In genomic region chr2:153860715-153861114, GRCm38 (mm10) we compare ENCODE assay signal across 24 mouse cellular contexts. TPM values are rescaled to one million over a fixed set of nuclear protein-coding genes. Genes with fewer than 3 reads are reported as not detected.
DNase-seq lines count a peak whose midpoint lies in the region; ATAC-seq and TF ChIP-seq lines count a peak whose summit lies in the region.
"Had no signal": no experiment of that assay in that cellular context is flagged by ENCODE, and none has a peak within 500 bp of the region (broad histone marks: within the 10 kb centered on the region; RNA-seq: fewer than 3 reads in every experiment).

No protein-coding gene starts in this region.

- peak; percentile 55 for DNase-seq in heart, adult 11 months
- DNase-seq in heart, postnatal 10 days = no peak
- peak; percentile 13 for DNase-seq in lung, embryonic 14.5 days
- DNase-seq in lung, postnatal 14 days = no peak
- DNase-seq in natural killer cell, adult 2 months (ENCODE audit: low spot score in 2 of 2) = no peak
- DNase-seq: adrenal gland, adult 2 months; adrenal gland, postnatal 36 days; cerebellum, adult 11 months; embryo, embryonic 11 days; gastrocnemius, adult 2 months; gastrocnemius, postnatal 25 days had no signal

- H3K36me3 ChIP-seq in lung, embryonic 14.5 days (ENCODE audit: insufficient read depth) = no peaks in the 10 kb centered on the region
- no peaks in the 10 kb centered on the region for H3K36me3 ChIP-seq in limb, embryonic 15.5 days
- H3K36me3 ChIP-seq: embryonic facial prominence, embryonic 12.5 days; hindbrain, embryonic 12.5 days had no signal

- ATAC-seq in lung, embryonic 14.5 days (ENCODE audit: insufficient read depth) = no peak
- 0 out of 2 replicates have a peak, but pooled peaks have one; percentile 41 for ATAC-seq in limb, embryonic 15.5 days (ENCODE audit: insufficient number of reproducible peaks, low FRiP score, low TSS enrichment, low read depth)
- ATAC-seq: forebrain, embryonic 13.5 days; hindbrain, embryonic 16.5 days; inflammation-experienced regulatory T-cells, adult 6 months; intestine, postnatal 0 days had no signal

- 25% methylated on average over 3 of the region's 3 CpGs for WGBS in lung, embryonic 14.5 days
- WGBS in limb, embryonic 15.5 days = 50% methylated on average over 3 of the region's 3 CpGs

- H3K9ac ChIP-seq in lung, embryonic 14.5 days = no peak overlapping the region
- H3K9ac ChIP-seq in limb, embryonic 15.5 days = no peak overlapping the region
- H3K9ac ChIP-seq: embryonic facial prominence, embryonic 12.5 days; forebrain, embryonic 13.5 days; hindbrain, embryonic 12.5 days had no signal

- H3K4me3 ChIP-seq in lung, embryonic 14.5 days (ENCODE audit: low read depth, low read length) = no peak overlapping the region
- no peak overlapping the region for H3K4me3 ChIP-seq in limb, embryonic 15.5 days
- H3K4me3 ChIP-seq: embryonic facial prominence, embryonic 12.5 days; forebrain, embryonic 13.5 days; gastrocnemius, adult 2 months; hindbrain, embryonic 12.5 days had no signal

- H3K9me3 ChIP-seq in lung, embryonic 14.5 days (ENCODE audit: low read depth, low read length) = no peaks in the 10 kb centered on the region
- no peaks in the 10 kb centered on the region for H3K9me3 ChIP-seq in limb, embryonic 15.5 days
- H3K9me3 ChIP-seq: embryonic facial prominence, embryonic 12.5 days; forebrain, embryonic 13.5 days; hindbrain, embryonic 12.5 days had no signal

- no peak overlapping the region for H3K27ac ChIP-seq in lung, embryonic 14.5 days (ENCODE audit: low read depth)
- no peak overlapping the region for H3K27ac ChIP-seq in limb, embryonic 15.5 days
- H3K27ac ChIP-seq: embryonic facial prominence, embryonic 12.5 days; forebrain, embryonic 13.5 days; gastrocnemius, adult 2 months; hindbrain, embryonic 12.5 days had no signal

- TF ChIP-seq CTCF in lung, embryonic 14.5 days (IDR thresholded peaks at IDR 0.05; ENCODE audit: low read depth) = no peak

- H3K4me1 ChIP-seq in lung, embryonic 14.5 days (ENCODE audit: insufficient read depth) = no peaks in the 10 kb centered on the region
- H3K4me1 ChIP-seq in limb, embryonic 15.5 days = 0 out of 2 replicates have a peak, but pooled peaks cover 4% of the 10 kb centered on the region
- H3K4me1 ChIP-seq: embryonic facial prominence, embryonic 12.5 days; forebrain, embryonic 13.5 days; hindbrain, embryonic 12.5 days had no signal

- no peak overlapping the region for H3K4me2 ChIP-seq in lung, embryonic 14.5 days
- H3K4me2 ChIP-seq in limb, embryonic 15.5 days = no peak overlapping the region
- H3K4me2 ChIP-seq: embryonic facial prominence, embryonic 12.5 days; forebrain, embryonic 13.5 days; hindbrain, embryonic 12.5 days had no signal

- H3K27me3 ChIP-seq in lung, embryonic 14.5 days (ENCODE audit: insufficient read depth, low read length) = no peaks in the 10 kb centered on the region
- H3K27me3 ChIP-seq in limb, embryonic 15.5 days = no peaks in the 10 kb centered on the region
- H3K27me3 ChIP-seq: embryonic facial prominence, embryonic 12.5 days; forebrain, embryonic 13.5 days; hindbrain, embryonic 12.5 days had no signal

- intact Hi-C loops in heart, postnatal 10 days (cut with DNase I) = no loop called here

RNA-seq across cellular contexts. Expression of gene Sun5, which starts 10.2 kb away (rescaled TPM):
- total RNA-seq in heart, postnatal 10 days (2021) = not detected
- polyA plus RNA-seq in lung, embryonic 14.5 days (2014; fragmentation: Nextera tagmentation; extraction: Ambion mirVana) = not detected in 2 replicates
- polyA plus RNA-seq in limb, embryonic 15.5 days (2015; fragmentation: Nextera tagmentation; extraction: Ambion mirVana) = not detected in 2 replicates
- total RNA-seq: adrenal gland, adult 2 months; common myeloid progenitor, adult 5-6 weeks; ES-E14; gastrocnemius, adult 2 months; gastrocnemius, postnatal 25 days; granulocyte monocyte progenitor cell, adult 5-6 weeks; heart, postnatal 25 days had no signal
- polyA plus RNA-seq: adrenal gland, adult 2 months; brain, embryonic 14.5 days; embryonic facial prominence, embryonic 12.5 days; forebrain, embryonic 13.5 days; heart, embryonic 14.5 days; hindbrain, embryonic 12.5 days; hindbrain, embryonic 16.5 days; inflammation-experienced regulatory T-cells, adult 6 months; intestine, postnatal 0 days had no signal

RNA-seq across cellular contexts. Expression of gene Bpifb2, which starts 14.1 kb away (rescaled TPM):
- total RNA-seq in heart, postnatal 10 days (2021) = not detected
- not detected in 2 replicates for polyA plus RNA-seq in lung, embryonic 14.5 days (2014; fragmentation: Nextera tagmentation; extraction: Ambion mirVana)
- not detected in 2 replicates for polyA plus RNA-seq in limb, embryonic 15.5 days (2015; fragmentation: Nextera tagmentation; extraction: Ambion mirVana)
- total RNA-seq: common myeloid progenitor, adult 5-6 weeks; ES-E14; gastrocnemius, adult 2 months; gastrocnemius, postnatal 25 days; granulocyte monocyte progenitor cell, adult 5-6 weeks; heart, postnatal 25 days had no signal
- polyA plus RNA-seq: adrenal gland, adult 2 months; brain, embryonic 14.5 days; embryonic facial prominence, embryonic 12.5 days; forebrain, embryonic 13.5 days; heart, embryonic 14.5 days; hindbrain, embryonic 12.5 days; inflammation-experienced regulatory T-cells, adult 6 months; intestine, postnatal 0 days had no signal

RNA-seq across cellular contexts. Expression of gene Bpifb6, which starts 39.5 kb away (rescaled TPM):
- total RNA-seq in heart, postnatal 10 days (2021) = not detected
- polyA plus RNA-seq in lung, embryonic 14.5 days (2014; fragmentation: Nextera tagmentation; extraction: Ambion mirVana) = not detected in 2 replicates
- polyA plus RNA-seq in limb, embryonic 15.5 days (2015; fragmentation: Nextera tagmentation; extraction: Ambion mirVana) = not detected in 2 replicates
- total RNA-seq: common myeloid progenitor, adult 5-6 weeks; ES-E14; gastrocnemius, adult 2 months; gastrocnemius, postnatal 25 days; granulocyte monocyte progenitor cell, adult 5-6 weeks; heart, postnatal 25 days had no signal
- polyA plus RNA-seq: embryonic facial prominence, embryonic 12.5 days; forebrain, embryonic 13.5 days; heart, embryonic 14.5 days; hindbrain, embryonic 12.5 days; hindbrain, embryonic 16.5 days; inflammation-experienced regulatory T-cells, adult 6 months; intestine, postnatal 0 days had no signal

RNA-seq across cellular contexts. Expression of gene Bpifb3, which starts 57.3 kb away (rescaled TPM):
- not detected for total RNA-seq in heart, postnatal 10 days (2021)
- polyA plus RNA-seq in lung, embryonic 14.5 days (2014; fragmentation: Nextera tagmentation; extraction: Ambion mirVana) = not detected in 2 replicates
- not detected in 2 replicates for polyA plus RNA-seq in limb, embryonic 15.5 days (2015; fragmentation: Nextera tagmentation; extraction: Ambion mirVana)
- total RNA-seq: adrenal gland, adult 2 months; adrenal gland, postnatal 36 days; common myeloid progenitor, adult 5-6 weeks; ES-E14; gastrocnemius, adult 2 months; gastrocnemius, postnatal 25 days; heart, postnatal 25 days had no signal
- polyA plus RNA-seq: adrenal gland, adult 2 months; embryonic facial prominence, embryonic 12.5 days; forebrain, embryonic 13.5 days; heart, embryonic 14.5 days; hindbrain, embryonic 12.5 days; inflammation-experienced regulatory T-cells, adult 6 months; intestine, postnatal 0 days had no signal

Comparison
In these comparisons a context has a peak if more than half of its experiments do, and no peak if none do; other contexts are left out.
1. DNase-seq: peak in heart, adult 11 months (single experiment) and lung, embryonic 14.5 days (single experiment); none in heart, postnatal 10 days (0 of 2), lung, postnatal 14 days (single experiment) and natural killer cell, adult 2 months (0 of 2).